In genomic region chr9:71772338-71772737, GRCm38 (mm10) we compare ENCODE assay signal across 9 mouse cellular contexts. TPM values are rescaled to one million over a fixed set of nuclear protein-coding genes. Genes with fewer than 3 reads are reported as not detected.
A peak's percentile ranks its signal among the peaks of the same experiment; 100 is the strongest.
DNase-seq lines count a peak whose midpoint lies in the region; ATAC-seq and TF ChIP-seq lines count a peak whose summit lies in the region.
"Had no signal": no experiment of that assay in that cellular context is flagged by ENCODE, and none has a peak within 500 bp of the region (broad histone marks: within the 10 kb centered on the region; RNA-seq: fewer than 3 reads in every experiment).

No protein-coding gene starts in this region.

- DNase-seq in CD4-positive, CD25-positive, alpha-beta regulatory T cell, adult 2 months (ENCODE audit: low read depth, low spot score) = peak; percentile 68
- no peak for DNase-seq in left cerebral cortex, adult 2 months (ENCODE audit: extremely low spot score in 1 of 2, low spot score in 2 of 2)
- no peak for DNase-seq in left cerebral cortex, postnatal 36 days (ENCODE audit: low spot score in 2 of 2)
- DNase-seq in brain, adult 2 months (ENCODE audit: low read depth, low spot score) = peak; percentile 47
- DNase-seq in kidney, postnatal 0 days (ENCODE audit: low spot score) = no peak
- DNase-seq in retina, embryonic 14.5 days (ENCODE audit: low spot score) = peak; percentile 45
- no peak for DNase-seq in frontal cortex, postnatal 14 days (ENCODE audit: low spot score in 2 of 2)

- TF ChIP-seq CTCF in left cerebral cortex, adult 2 months (IDR thresholded peaks at IDR 0.05) = peak; percentile 57
- TF ChIP-seq CTCF in kidney, postnatal 0 days (IDR thresholded peaks at IDR 0.05; ENCODE audit: low read depth) = peak; percentile 73

- H3K9ac ChIP-seq in kidney, postnatal 0 days (ENCODE audit: low read depth, low read length) = no peak overlapping the region

- H3K9me3 ChIP-seq in kidney, postnatal 0 days (replicated peaks; ENCODE audit: low read length) = no peaks in the 10 kb centered on the region

- ATAC-seq in CD4-positive, CD25-positive, alpha-beta regulatory T cell, adult 4 months = no peak
- ATAC-seq in kidney, postnatal 0 days (replicated peaks; ENCODE audit: low FRiP score, low read depth) = no peak

- no peak overlapping the region for H3K4me3 ChIP-seq in left cerebral cortex, adult 2 months
- no peak overlapping the region for H3K4me3 ChIP-seq in kidney, postnatal 0 days (replicated peaks; ENCODE audit: low read depth, low read length)

- H3K36me3 ChIP-seq in kidney, postnatal 0 days (ENCODE audit: insufficient read depth, low read length) = no peaks in the 10 kb centered on the region
- H3K36me3 ChIP-seq: midbrain, embryonic 12.5 days had no signal

- intact Hi-C loops in left cerebral cortex, adult 2 months (cut with DNase I) = no loop called here
- intact Hi-C loops in left cerebral cortex, postnatal 36 days (cut with DNase I) = no loop called here

- H3K4me1 ChIP-seq in kidney, postnatal 0 days (replicated peaks; ENCODE audit: insufficient read depth, low read length) = peaks cover 23% of the 10 kb centered on the region

- H3K27me3 ChIP-seq in kidney, postnatal 0 days (ENCODE audit: insufficient read depth, low read length) = no peaks in the 10 kb centered on the region

- H3K4me2 ChIP-seq in kidney, postnatal 0 days (ENCODE audit: low read length) = no peak overlapping the region

- WGBS in kidney, postnatal 0 days = 83% methylated on average over 5 of the region's 5 CpGs

- H3K27ac ChIP-seq in left cerebral cortex, adult 2 months = no peak overlapping the region
- no peak overlapping the region for H3K27ac ChIP-seq in kidney, postnatal 0 days
- H3K27ac ChIP-seq: midbrain, embryonic 12.5 days had no signal

RNA-seq across cellular contexts. Expression of gene Cgnl1, which starts 0.9 kb away (rescaled TPM):
- not detected for polyA plus RNA-seq in CD4-positive, CD25-positive, alpha-beta regulatory T cell, adult 4 months (2017; shearing (Covaris generic))
- total RNA-seq in left cerebral cortex, adult 2 months (2021) = 10 to 100 TPM; 11.4 to 11.5 TPM
- total RNA-seq in left cerebral cortex, postnatal 36 days (2021) = 10 to 100 TPM; 11.3 to 11.4 TPM
- 33.8 and 37.9 TPM in 2 replicates for polyA plus RNA-seq in kidney, postnatal 0 days (2015; fragmentation: Nextera tagmentation; extraction: Ambion mirVana)

Comparison
In these comparisons a context has a peak if more than half of its experiments do, and no peak if none do; other contexts are left out.
1. DNase-seq: peak in CD4-positive, CD25-positive, alpha-beta regulatory T cell, adult 2 months (single experiment), brain, adult 2 months (single experiment) and retina, embryonic 14.5 days (single experiment); none in left cerebral cortex, adult 2 months (0 of 2), left cerebral cortex, postnatal 36 days (0 of 2), kidney, postnatal 0 days (single experiment) and frontal cortex, postnatal 14 days (0 of 2).